Mouse (Mus musculus): ENCODE measurements at regions not wholly inside any gene's neighbourhood (a gene's known extent, or its start where the extent isn't known, plus 50 kb on each side); places are given as distances from the start of the nearest gene placed in this dataset.
A peak's percentile ranks its signal among the peaks of the same experiment; 100 is the strongest.

DNA sequence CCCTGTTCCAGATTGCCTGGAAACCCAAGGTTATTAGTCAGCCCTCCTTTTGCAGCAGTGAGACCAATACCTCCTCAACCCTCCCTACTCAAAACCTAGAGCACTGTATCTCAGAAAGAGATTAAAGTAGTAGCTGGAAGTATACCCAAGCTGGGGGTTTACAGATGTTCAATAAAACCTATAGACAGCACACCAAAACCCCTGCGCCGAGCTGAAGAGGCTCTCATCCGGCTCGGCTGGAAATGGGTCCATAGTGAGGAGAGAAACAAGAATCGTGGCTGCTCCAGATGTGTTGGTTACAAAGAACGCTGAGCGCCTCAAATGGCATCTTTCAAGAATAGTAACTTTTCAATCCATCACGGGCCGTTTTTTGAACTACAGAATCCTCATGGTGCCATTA, 273.7 kb downstream of the Rwdd3 start:
- no peak for DNase-seq

DNA sequence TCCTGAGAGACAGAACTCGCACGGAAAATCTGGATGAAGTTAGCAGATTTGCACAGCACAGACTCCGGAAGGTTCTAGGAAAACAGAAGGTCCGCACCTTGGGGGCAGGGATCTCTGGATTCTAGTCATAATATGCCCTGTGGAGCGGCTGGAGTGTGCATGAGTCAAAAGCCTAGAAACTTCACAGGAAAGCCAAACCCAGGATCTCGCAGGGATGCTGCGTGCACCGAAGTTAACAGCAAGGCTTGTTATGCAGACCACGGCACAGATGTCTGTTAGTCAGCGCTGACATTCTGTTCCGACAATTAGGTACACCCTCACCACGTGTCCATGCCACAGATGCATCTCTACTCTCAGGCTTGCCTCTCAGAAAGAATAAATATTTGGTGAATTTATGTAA, 274.3 kb downstream of the Rwdd3 start:
- DNase-seq, result no peak

DNA sequence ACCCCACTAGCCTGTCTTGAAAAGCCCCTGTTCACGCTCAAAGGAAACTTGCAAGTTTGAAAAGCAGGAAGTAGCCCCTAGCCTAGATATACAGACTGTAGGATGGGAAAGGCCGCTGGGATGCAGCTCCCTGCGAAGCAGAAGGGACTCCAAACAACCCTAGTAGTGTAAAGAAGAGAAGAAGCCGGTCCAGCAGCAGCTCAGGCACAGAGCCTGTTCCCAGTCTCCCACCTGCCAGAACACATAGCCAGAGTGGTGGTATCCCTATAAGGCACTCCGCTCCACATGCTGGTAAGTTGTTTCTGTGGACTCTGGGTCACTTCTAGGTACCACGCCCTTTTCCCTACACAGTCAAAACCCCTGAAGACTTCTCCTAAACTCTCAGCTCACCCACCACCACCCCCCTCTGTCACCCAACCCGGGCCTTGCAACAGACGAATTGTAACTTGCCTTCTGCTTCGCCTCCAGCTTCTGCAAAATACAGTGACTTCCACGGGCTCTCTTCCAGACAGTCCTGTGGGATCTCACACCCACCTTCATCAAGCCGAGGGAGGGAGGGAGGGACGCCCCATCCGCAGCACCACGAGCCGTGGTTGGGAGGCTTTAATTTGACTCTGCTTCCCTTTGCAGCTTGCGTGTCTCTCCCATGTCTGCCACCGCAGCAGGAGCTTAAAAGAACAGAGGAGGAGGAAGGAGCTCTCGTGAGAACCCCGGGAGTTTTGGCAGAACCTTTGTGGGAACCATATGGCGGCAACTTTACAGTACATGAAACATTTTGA, 285.2 kb downstream of the Rwdd3 start:
- DNase-seq, result no peak

DNA sequence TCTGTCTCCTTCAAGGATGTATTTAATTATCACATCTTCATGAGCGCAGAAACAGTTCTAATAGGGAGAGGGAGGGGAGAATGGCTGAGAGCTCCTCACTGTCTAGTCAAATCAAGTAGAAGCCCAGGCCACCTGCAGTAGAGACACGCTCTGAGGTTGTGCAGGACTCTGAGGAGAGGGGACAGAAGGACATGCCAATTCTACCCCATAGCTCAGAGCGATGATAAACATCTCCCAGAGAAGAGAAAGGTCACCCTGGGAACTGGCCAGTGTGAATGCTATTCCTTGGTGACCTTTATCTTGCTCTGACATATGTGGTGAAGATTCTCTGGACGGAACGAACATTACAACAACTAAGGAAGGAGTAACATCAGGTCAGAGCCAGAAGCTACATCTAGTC, 286.1 kb downstream of the Rwdd3 start:
- DNase-seq, result no peak

DNA sequence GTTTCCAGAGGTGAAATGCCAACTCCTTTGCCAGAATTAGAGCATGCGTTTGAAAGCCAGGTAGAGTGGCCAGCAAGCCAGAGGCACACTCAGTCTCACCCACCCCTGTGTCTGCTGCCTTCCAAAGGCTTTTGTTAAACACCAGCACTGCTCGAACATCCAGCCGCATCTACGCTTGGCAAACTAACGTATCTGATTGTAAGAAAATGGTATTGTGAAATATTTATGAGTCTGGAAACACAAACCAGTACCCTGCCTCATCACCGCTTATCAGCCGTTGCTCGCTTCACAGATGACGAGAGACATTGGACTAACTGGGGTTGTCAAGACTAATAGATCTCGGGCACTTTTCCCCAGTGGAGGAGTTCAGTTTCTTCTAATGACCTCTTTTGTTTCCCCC, 287.3 kb downstream of the Rwdd3 start:
- DNase-seq, result no peak

DNA sequence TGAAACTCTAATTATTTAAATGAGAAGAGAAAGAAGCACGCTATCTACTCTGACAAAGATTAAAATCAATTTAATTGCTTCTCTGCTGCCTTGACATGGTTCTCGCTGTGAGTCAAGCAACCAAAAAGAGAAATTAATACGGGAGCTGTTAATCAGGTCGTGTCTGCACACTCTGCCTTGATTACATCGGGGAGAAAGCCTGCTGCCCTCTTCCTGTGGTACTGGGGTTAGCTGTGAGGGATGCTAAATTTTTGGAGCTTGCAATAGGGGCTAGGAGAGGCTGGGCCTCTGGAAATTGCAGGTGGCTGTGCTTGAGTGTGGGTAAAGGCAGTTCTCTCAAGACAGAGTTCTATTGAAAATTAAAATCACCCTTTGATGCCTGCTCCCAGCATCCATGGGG, 287.8 kb downstream of the Rwdd3 start:
- DNase-seq, result no peak

DNA sequence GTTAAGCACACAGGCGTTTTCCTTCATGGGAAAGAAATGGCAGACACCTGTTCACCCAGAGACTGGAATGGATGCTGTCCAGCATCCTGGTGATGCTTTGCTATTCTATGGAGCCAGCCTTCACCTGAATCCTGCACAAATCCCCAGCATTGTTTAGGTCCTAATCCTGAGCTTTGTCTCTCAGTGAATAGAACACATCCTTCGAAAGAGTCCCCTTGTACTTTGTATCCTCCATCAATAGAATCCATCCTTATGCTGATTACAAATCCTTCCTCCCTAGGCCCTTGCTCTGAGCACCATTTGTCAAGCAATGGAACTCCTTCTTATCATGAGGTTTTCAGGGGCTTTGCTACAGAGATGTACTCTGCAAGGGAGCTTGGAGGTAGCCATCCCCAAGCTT, 292.1 kb downstream of the Rwdd3 start:
- no peak for DNase-seq

DNA sequence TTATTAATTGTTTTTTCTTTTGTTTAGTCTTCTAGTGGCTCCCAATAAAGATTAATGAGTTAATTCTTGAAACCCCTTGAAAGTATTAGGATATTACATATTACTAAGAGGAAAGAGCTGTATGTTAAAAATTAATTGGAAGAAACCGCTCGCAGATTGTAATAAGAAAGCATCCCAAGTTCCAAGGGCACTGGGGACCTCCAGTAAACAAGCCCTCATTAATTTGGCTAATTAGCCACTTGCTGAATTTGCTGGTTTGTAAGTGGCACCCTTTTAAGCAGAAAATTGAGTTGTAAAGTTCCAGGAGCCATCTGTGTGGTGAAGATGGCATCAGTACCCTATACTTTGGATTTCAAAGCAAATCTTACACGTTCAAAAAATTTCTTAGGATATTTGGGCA, 295.8 kb downstream of the Rwdd3 start:
- no peak for DNase-seq

DNA sequence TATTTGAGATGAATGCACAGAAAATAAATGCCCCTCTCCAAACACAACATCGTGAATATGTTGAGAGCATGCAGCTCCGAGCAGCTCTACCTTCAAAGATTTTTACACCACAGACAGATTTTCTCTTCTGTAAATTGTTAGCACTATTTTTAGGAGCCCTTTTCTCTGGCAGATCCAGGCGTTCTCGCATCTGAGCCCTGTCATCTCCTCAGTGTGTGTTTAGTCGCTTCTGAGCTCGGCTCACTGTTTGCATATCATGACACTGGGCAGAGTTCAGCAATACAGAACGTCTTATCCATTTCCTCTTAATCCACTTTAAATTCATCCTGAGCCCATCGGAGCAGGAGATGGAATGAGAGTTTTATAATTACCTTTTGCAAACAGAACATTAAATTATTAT, 306.5 kb downstream of the Rwdd3 start:
- no peak for DNase-seq

DNA sequence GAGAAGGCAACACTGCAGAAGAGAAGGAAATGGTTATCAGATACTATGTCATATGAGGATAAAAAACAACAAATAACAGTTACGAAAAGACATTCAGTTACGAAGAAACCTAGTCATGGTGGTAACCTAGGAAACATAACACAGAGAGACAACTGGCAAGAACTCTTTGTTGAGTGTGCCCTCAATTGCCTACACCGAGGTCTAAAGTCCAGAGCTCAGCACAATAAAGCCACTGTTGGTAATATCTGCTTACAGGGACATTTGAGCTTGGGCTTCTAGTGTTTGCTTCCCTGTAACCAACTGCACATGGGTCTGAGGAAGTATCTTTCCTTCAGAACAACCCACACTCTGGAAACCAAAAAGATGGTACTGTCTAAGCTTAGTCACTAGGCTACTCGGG, 309.9 kb downstream of the Rwdd3 start:
- no peak for DNase-seq

DNA sequence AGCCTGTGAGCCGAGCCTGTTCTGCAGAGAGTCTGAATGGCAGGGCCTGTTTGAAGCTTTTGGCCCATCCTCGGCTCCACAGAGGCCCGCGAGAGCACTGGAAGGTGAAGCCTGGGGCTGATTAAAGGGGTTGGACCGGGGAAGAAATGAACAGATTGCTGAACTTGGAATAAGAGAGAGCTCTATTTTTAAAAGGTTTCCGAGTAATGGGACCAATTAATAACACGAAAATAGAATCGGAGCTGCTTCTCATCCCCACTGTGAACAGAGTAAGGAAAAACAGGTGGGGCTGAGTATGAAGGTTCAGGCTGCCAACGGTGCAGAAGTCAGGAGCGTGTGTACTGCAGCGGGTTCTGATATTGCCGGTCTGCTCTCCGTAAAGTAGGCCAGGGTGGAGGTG, 313.2 kb downstream of the Rwdd3 start:
- DNase-seq, result no peak

DNA sequence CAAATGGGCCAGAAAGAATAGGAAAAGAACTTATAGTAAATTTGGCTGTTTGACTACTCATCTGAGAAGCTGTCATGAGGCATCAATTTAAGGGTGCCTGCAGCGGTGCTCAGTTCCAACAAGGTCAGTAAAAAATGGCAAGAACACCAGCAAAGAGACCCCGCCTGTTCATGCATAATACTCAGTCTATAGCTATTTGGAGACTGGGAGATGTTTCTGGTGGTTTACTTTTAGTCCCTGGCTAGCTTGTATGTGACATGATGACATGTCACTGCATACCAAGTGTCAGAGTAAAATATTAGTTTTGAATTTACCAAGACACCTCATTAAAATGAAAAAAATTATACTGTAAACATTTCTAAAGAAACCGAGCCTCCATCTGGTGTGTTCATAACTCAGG, 317.2 kb downstream of the Rwdd3 start:
- DNase-seq, result no peak

DNA sequence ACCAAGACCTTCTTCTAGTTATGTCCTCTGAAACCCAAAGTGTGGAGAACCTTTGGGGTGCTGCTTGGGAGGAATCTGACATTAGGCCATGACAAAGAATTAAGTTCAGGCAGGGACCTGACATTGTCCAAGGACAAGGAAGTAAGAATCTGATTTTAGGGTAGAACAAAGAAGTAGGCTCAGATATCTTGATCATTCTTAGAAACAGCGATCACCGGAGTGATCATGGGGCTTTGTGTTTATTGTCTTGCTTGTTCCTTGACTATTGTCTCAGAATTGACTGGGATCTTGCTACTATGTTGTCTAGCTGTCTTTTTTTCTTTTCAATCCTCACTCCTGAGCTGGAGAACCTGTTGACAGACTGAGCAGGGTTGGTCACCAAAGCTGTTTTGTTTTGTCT, 327.9 kb downstream of the Rwdd3 start:
- no peak for DNase-seq

DNA sequence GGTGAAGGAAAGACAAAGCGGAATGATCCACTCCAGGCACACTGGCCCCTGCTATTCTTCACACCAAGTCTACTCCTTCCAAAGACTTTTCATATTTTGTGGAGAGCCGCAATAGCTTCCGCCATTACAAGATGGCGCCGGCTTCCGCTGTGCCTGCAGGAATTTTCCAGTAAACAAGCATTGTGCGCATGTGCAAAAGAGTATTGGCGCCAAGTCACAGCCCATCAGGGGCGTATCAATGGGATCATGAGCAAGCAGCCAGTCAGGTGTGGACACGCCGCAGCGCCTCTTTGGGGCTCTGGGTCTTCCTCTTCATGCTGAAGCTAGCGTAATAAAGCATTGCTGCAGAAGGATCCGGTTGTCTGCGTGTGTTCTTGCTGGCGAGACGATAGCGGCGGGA, 348.0 kb downstream of the Rwdd3 start:
- no peak for DNase-seq

DNA sequence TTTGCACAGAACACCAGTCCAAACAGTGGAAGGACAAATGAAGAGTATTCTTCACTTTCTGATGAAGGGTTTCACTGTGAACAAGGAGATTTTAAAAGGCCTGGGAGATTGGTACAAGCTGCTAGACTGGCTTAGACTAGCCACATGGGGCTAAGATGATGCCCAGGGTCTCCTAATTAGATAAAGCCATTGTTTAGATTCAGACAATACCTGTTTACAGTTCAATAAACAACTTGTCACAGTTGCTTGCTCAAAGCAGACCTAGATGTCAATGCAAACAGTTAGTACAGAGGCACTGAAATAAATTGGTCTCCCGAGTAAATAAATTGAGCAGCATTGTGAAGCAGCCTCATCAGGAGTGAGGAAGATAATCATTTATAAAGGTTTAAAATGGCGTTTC, 359.6 kb downstream of the Rwdd3 start:
- DNase-seq, result no peak

DNA sequence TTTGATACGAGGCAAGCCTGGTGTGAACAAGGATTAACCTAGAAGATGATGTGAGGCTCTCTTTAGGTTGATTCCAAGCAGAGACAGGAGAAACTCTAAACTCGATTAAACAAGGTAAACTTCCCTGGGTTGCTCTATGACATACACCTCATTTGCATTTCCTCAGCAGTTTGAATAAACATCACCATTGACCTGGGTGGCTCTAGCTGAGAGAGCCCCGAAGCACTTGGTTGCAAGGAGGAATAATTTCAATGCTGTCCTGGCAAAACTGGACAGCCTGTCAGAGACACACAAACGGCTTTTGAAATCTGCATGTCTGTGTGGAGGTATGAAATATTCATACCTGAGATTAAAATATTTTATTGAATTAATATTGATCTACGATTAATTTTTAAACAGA, 361.0 kb downstream of the Rwdd3 start:
- no peak for DNase-seq

DNA sequence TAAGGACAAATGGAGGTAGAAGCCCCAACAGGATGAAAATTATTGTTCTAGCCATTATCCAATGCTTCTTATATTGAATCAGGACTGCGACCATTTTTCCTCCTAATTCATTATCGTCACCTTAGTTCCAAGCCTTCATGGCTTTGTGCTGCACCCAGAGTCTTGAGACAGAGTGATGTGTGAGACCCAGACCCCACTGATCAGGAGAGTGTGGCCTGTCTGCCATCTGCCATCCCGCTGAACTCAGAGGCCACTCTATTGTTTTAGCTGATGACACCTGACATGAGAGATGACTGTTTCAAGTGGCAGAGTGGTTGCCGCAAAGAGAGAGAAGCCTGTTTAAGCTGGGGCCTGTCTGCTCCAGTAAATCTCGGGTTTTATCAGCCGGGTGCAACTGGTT, 361.4 kb downstream of the Rwdd3 start:
- DNase-seq, result no peak

DNA sequence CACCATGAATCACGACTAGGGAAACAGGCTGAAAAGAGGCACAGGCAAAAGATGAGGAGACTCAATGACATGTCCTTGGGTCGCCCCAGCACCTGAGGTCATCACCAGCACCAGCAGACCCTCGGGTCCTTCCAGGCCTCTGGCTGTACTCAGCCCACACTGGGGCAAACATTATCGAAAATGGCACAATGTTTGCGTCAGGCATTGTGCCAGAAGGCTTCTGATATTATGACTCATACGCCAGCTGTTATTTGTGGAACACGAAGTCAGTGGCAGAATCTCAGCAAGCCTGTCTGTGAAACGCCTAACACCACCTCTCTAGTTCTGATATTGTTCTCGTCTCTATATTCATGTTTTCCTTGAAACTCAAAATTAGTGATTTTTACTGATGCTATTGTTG, 384.8 kb downstream of the Rwdd3 start:
- DNase-seq, result no peak

DNA sequence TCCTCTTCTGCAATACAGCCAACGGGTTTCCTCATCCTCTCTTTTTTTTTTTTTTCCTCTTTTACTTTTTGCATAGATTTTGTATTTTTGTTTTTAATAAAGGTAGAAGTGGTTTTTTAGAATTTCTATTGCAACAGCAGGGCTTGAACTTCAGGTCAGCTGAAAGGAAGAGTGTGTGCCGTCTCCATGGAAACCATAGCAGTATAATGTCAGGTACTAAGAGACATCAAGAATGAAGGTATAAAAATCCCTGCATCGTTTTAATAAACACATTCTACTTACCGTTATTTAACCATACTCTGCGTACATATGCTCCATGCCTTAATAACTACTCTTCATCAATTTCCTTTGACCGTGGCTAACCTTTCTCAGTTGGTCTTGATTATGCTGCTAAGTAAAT, 390.0 kb downstream of the Rwdd3 start:
- DNase-seq, result no peak

DNA sequence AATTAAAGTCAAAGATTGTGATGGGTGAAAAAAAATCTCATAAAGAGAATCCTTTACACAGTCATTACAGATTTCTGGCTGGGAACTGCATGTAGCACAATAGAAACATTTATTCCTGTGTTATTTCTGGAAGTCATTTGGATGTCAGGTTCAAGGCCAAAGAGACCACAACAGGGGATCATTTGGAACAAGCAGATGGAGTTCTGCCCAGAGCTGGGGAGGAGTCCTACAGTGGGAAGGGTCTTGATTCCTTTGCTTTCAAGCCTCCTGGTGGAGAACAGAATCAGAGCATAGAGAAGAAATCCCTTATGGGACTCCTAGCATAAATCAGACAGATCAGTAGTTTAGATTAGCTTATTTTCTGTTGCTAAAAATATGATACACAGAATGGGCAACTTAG, 392.4 kb downstream of the Rwdd3 start:
- DNase-seq, result no peak

DNA sequence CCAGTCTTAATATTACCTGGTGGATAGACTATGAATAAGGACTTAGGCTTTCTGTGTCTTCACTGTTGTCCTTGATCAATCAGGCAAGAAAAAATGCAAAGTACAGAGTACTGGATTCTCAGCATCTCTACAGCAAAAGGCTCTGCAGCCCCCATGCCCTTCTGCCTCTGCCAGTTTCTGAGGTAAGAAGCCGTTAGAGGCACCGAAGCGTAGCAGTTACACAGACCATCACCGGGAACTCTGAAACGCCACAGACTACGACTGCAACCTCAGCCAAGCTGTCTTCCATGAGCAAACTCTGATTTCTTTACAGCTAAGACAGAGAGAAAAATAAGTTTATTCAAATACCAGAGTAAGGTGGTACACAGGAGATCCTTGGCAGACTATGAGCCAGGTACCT, 396.5 kb downstream of the Rwdd3 start:
- no peak for DNase-seq

DNA sequence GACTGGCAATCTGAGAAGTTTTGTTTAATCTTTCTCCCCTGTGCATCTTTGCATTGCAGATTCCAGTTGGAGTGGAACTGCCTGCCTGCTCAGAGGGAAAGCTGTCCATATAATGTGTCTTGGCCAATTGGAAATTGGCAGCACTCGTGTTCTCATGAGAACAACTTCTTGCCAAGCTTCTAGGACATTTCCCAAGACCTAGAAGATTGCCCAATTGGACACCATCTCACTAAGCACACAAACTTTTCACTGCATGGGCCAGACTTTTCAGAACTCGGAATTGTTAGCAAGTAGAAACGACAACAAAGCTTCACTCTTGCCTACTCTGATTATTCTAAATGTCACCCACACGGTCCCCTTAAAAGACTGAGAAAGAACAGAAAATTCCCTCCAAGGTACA, 409.8 kb downstream of the Rwdd3 start:
- no peak for DNase-seq

DNA sequence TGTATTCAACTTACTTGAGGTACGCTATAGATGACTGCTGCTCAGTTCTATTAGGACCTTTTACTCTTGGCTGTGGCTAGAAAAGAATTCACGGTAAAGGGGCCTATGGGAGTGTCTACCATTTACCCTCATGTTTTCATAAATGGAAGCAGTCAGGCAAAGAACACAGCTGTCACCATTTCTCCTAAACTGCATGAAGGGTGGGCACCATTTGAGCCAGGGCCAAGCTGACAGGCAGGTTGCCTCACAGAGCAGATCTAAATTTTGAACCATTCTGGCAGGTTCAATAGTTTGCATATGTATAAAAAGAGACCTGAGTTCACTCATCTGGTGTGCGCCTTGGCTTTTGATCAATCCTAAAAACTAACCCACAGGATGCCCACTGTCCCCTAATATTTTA, 410.3 kb downstream of the Rwdd3 start:
- no peak for DNase-seq

DNA sequence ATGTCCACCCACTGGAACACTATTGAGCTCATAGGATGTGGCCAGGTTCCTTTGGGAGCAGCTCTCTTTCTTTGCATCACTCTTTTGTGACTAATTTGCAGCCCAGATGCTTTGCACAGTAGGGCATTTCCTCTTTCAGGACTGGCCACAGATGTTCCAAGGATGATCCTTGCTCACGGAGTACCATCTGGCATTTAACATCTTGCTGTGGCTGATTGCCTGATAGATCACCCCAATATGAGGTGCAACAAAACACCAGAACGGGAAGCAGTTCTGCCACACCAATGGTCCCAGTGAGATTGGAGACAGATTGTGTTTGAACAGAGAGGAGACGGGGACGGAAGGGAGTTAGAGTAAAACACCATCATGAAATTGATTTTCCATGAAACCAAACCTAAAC, 423.0 kb downstream of the Rwdd3 start:
- no peak for DNase-seq

DNA sequence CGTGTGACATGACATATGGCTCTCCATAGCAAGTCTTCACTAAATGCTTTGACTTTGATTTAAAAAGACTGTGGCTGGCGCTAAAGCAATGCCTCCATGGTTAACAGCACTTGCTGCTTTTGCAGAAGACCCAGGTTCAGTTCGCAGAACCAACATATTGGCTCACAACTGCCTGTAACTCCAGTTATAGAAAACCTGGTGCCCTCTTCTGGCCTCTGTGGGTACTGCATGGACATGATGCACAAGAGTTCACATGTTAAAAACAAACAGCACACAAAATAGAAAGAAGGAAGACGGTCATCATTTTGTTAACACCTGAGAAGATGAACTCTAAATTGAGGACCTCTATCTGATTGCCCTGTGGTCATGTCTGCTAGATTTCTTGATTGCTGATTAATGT, 423.8 kb downstream of the Rwdd3 start:
- DNase-seq, result peak in 1 of 2 experiments; percentile 1

DNA sequence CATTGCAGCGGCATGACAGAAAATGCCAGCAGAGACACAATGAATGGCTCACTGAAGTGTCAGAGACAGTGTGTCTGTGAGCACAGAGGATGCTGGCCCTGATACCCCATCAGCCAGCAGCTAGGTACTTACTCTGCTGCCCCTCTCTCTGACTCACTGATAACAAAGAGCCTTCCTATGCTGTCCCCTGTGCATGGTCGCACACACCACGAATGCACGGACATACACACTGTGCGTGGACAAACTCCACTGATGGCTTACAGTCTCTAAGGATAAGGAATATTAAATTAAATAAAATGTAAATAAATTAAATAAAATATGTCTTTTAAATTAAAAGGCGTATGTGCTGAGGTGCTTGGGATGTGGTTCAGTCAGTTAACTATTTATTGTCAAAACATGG, 438.2 kb downstream of the Rwdd3 start:
- no peak for DNase-seq

Data from spleen, adult 18-20 months (tissue).